Mouse (Mus musculus) layer of hippocampus, postnatal 10 days (tissue): ENCODE results near the gene Pms2. TPM values are rescaled to one million over a fixed set of nuclear protein-coding genes. Genes with fewer than 3 reads are reported as not detected.

Experiments used
- DNase-seq, 2 experiments: peaks; one replicate each; pipeline ENCODE4 v3.0.0; 2021; ENCODE audit warnings: low spot score in 2 of 2
- total RNA-seq, 2 experiments: library from RNA; stranded (reverse); gene quantifications; 2 replicates each; pipeline ENCODE4 v1.2.3; 2021

Gene Pms2
- total RNA-seq, 2 experiments from 2014 or later, result 19.3 to 21.5 TPM

DNA sequence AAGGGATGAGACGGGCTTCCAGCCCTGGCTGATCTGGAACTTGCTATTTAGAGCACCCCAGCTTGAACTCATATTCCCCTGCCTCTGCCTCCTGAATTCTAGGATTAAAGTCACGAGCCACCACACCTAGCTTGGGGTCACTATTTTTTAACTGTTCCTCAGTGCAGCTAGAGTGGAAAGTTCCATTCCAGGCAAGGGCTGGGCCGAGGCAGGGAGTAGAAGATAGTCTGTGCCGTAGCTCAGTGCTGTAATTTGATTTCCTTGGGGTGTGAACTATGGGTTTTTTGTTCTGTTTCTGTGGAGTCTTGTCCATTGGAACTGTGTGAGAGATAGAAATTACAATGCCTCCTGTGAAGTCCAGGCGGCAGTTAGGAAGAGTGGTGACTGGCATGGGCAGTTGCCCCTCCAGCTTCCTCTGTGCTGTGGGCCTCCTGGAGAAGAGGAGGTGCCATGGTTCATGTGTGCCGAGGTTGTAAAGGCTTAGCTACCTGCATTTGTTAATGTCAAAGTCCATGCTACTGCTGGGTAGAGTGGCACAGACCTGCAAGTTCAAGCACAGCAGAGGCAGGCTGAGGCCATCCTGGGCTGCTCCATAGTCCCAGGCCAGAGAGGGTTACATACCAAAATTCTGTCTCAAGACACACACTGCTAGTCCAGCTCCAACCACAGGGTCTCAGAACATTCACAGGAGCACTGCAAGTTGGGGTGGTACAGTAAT lies 22.3 kb downstream of the Pms2 start:
- DNase-seq, result no peak

DNA sequence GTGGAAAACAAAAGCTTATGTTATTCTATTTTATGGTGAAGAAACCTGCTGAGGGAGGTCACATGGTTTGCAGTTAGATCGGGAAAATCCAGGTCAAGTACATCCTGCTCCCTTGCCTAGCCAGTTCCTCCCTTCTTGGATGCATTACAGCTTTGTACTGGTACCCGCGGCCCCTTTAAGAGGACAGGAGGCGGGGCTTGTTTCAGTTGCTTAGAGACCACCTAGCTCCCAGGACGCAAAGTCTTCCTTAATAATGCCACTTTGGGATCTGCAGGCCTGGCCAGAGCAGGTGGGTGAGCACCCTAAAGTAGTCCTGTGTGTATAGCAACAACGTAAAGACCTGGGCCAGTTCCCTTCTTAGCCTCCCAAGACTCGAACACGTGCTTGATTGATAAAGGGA lies 23.1 kb downstream of the Pms2 start, which contains the start of gene Rsph10b:
Gene Rsph10b (plus strand): TSS at position 205 of the 400 bp plus-strand sequence.
- peak; percentile 40 to 47 for DNase-seq

DNA sequence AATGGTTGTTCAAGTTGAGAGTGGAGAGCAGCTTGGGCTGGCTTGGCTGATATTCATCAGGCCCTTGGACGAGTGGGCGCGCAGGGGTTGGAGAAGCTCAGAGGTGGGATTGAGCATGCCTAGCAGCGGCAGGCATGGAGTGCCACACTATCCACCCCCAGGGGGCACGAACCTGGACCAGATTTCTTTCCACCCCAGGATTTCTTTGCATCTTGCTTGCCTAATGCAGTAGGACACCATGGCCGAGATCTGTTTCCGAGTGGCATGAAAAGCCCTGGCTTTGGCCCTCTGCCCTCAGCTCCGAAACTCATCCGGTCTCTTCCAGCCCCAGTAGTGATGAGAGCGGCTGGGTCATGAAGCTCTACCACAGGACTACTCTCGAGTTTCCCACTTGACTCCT lies 23.6 kb downstream of the Pms2 start:
- DNase-seq, result peak in 1 of 2 experiments; percentile 33

DNA sequence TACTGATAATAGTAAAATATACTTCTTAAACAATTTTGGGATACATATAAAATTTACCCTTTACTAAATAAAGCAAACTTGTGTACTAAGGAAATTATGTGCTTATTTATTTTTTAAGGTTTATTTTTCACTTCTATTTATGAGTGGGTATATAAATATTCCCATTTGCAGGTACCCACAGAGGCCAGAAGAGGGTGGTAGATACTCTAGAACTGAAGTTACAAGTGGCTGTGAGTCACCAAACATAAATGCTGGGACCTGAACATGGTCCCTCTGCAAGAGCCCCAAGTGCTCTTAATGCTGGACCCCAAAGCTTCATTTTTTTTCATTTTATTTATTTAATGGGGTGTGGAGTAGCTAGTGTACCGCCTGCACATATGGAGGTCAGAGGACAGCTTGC lies 24.1 kb downstream of the Pms2 start:
- DNase-seq, result no peak

GRCm38 (mm10) chr5:143936156-143936555 lies 26.4 kb downstream of the Pms2 start:
- DNase-seq, result no peak

DNA sequence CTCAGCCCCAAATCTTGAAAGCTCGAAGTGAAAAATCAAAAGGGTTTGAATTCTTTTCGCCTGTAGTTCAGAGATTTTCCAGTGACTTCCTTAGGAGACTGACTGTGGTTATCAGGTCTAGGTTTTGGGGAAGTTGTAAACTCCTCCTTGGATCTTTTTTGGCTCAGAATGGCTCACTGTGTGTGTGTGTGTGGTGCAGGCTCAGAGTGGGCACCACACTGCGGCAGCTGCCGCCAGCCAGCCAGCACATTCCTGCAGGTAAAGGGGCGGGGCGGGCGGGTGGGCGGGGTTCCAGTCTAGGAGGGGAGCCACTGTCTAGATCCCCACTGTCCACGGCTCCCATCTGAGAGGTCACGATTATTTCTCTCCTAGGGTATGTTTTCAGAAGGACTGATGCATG lies 31.8 kb downstream of the Pms2 start:
- no peak for DNase-seq

- DNase-seq, result peak; percentile 61 to 67
Observed at GRCm38 (mm10) chr5:143943231-143944125, 33.7 kb downstream of the Pms2 start.

DNA sequence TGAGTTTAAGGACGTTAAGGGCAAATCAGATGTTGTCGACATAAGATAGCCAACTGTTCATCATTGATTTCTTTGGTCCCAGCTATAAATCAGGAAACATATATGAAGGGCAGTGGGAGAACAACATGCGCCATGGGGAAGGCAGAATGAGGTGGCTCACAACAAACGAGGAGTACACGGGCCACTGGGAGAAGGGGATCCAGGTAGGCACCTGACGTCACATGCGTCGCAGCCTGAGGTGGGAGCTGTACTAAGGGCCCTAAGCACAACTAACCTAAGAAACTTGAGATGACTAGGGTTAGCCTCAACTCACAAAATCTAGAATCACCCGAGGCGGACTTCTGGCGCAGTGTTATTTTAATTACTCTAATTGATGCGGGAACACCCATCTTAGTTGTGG lies 38.6 kb downstream of the Pms2 start:
- no peak for DNase-seq

DNA sequence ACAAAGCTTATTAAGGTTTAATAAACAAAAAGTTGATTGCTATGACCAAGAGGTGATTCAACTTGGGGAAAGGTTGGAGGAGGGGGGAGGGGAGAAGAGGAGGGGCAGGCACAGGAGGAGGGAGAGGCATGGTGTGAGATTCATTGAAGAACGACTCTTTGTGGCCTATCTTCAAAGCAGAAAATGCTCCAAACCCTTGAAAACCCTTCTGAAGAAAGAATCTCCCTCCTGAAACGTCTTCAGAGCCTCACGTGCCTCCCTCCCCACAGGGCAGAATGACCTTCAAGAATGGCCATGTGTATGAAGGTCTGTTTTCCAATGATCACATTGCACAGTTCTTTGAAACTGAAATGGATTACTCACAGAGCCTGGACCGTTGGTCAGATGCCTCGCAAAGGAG lies 40.3 kb downstream of the Pms2 start:
- DNase-seq, result no peak

DNA sequence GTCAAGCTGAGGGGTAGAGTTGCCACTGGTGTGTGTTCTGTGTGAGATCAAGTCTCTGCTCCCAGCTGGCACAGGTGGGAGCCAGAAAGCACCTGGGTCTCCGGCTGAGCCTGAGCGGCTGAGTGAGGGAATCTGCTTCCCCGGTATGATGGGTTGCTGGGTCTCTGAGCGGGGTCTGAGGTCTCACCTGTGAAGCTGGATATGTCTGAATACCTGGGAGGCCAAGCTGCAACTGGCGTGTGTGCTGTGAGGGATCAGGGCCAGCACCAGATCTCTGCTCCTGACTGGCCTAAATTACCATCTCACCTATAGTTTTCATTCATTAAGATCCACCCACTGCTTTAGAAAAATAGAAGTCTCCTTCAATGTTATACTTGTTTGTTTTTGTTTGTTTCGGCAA lies 47.3 kb downstream of the Pms2 start:
- no peak for DNase-seq

GRCm38 (mm10) chr5:143959551-143959950 lies 49.8 kb downstream of the Pms2 start:
- DNase-seq, result no peak

DNA sequence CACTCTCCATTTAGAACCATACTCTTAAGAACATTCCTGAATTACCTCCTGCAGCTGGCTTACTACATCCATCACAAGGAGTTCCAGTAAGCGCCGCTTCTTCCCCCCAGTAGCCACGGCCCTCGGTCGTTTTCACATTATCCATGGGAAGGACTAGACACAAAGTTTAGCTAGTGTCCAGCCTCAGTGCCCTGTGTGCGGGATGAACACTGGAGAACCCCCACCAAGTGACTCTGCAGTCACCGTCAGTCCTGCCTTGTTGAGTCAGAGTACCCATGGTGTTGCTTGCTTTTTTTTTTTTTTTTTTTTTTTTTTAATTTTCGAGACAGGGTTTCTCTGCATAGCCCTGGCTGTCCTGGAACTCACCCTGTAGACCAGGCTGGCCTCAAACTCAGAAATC lies 51.4 kb downstream of the Pms2 start:
- no peak for DNase-seq

- DNase-seq, result no peak
Observed at GRCm38 (mm10) chr5:143965586-143966345, 56.0 kb downstream of the Pms2 start.

- DNase-seq, result no peak
Observed at GRCm38 (mm10) chr5:143966671-143967070, 56.9 kb downstream of the Pms2 start.

- no peak for DNase-seq
Observed at GRCm38 (mm10) chr5:143972628-143973027, 62.9 kb downstream of the Pms2 start.

- peak; percentile 61 to 78 for DNase-seq
Observed at GRCm38 (mm10) chr5:143974931-143975630, 65.3 kb downstream of the Pms2 start.

- DNase-seq, result no peak
Observed at GRCm38 (mm10) chr5:143975631-143975933, 65.8 kb downstream of the Pms2 start.

GRCm38 (mm10) chr5:143976232-143976631 lies 66.5 kb downstream of the Pms2 start:
- DNase-seq, result no peak

DNA sequence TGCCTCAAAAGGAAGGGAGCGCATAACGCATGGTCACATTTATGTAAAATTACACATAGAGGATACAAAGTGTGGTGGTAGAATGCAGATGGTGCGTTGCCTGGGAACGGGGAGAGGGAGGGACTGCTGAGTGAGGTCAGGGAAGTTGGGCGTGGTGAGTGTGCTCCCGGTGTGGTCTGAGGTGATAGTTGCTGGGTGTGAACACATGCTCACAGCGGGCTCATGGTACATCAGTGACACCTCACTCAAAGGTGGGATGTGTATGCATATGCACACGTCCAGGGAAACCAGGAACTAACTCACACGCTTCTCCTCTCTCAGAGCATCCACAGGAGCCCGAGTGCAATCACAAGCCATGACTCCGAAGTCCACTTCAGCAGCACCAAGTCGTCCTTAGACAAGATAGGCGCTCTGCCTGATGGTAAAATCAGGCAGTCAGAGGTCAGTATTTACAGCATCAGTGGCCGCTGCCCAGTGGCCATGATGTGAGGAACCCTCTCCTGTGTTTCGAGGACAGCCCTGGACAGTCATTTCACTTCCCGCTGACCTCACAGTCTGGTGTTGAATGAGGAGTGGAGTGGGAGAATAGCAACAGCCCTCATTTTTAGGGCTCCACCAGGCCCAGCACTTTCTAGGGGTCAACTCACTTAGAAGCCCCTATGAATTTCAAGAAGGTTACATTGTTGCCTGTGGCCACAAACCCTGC lies 67.1 kb downstream of the Pms2 start:
- DNase-seq, result no peak

- DNase-seq, result no peak
Observed at GRCm38 (mm10) chr5:143980858-143981257, 71.1 kb downstream of the Pms2 start.

DNA sequence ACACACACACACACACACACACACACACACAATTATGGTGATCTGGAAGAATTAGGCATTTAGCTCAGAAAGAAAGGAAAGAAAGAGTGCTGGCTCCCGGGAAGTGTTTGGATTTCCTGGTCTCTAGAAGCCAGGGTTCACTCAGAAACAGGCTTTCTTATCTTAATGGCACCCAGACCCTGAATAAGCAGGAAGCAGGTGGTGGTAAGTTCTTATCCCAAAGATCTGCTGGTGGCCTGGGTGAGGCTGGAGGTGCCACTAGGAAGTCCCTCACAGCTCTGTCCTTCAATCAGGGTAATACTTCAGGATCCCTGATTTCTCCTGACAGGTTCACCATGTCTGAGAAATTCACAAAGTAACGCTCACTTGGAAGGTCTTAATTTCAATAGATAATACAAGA lies 72.6 kb downstream of the Pms2 start:
- no peak for DNase-seq
